Mouse (Mus musculus) heart, adult 8-10 months (tissue): ENCODE measurements around the gene Olfr1380. TPM values are rescaled to one million over a fixed set of nuclear protein-coding genes. Genes with fewer than 3 reads are reported as not detected.

Source experiments
- total RNA-seq, 4 experiments: library from RNA; stranded (reverse); gene quantifications; 2 replicates each; pipeline ENCODE4 v1.2.4; 2022

Gene Olfr1380
- total RNA-seq, 4 experiments from 2014 or later = not detected

Other genes starting within 250 kb of the Olfr1380 start
- not detected for gene Olfr1391, start 234.1 kb upstream of the Olfr1380 start, total RNA-seq
- gene Olfr1390, start 221.7 kb upstream of the Olfr1380 start, total RNA-seq = not detected
- not detected for gene Olfr1389, start 133.8 kb upstream of the Olfr1380 start, total RNA-seq
- gene Olfr1388, start 120.3 kb upstream of the Olfr1380 start, total RNA-seq = under 1 TPM in 3 of 4 experiments, not detected in 1; 0.12 to 0.26 (median 0.16) TPM
- under 1 TPM in 2 of 4 experiments, not detected in 2; 0.11 to 0.19 TPM for gene Olfr1387, start 101.5 kb upstream of the Olfr1380 start, total RNA-seq
- gene Olfr1386, start 91.8 kb upstream of the Olfr1380 start, total RNA-seq = under 1 TPM in 1 of 4 experiments, not detected in 3; 0.12 TPM
- not detected for gene Olfr1385, start 67.8 kb upstream of the Olfr1380 start, total RNA-seq
- under 1 TPM in 1 of 4 experiments, not detected in 3; 0.37 TPM for gene Olfr1384, start 50.2 kb upstream of the Olfr1380 start, total RNA-seq
- gene Olfr1383, start 37.2 kb upstream of the Olfr1380 start, total RNA-seq = under 1 TPM; 0.53 to 0.79 (median 0.71) TPM
- not detected for gene Olfr1382, start 28.6 kb upstream of the Olfr1380 start, total RNA-seq
- gene Olfr1381, start 13.4 kb upstream of the Olfr1380 start, total RNA-seq = not detected
- gene Flt4, start 52.4 kb downstream of the Olfr1380 start, total RNA-seq = 10 to 100 TPM; 11.8 to 12.4 (median 12.2) TPM
- 1 to 10 TPM in 2 of 4 experiments, under 1 TPM in 1, not detected in 1; 0.72 to 2.7 (median 1.4) TPM for gene Scgb3a1, start 106.7 kb downstream of the Olfr1380 start, total RNA-seq
- 10 to 100 TPM; 18.1 to 21.6 (median 20.2) TPM for gene Cnot6, start 155.8 kb downstream of the Olfr1380 start, total RNA-seq
- 10 to 100 TPM in 1 of 4 experiments, 1 to 10 TPM in 3; 6.6 to 12.9 (median 8.8) TPM for gene Gfpt2, start 237.3 kb downstream of the Olfr1380 start, total RNA-seq